Mouse (Mus musculus) layer of hippocampus, postnatal 10 days (tissue): ENCODE data around the gene A030005K14Rik. TPM values are rescaled to one million over a fixed set of nuclear protein-coding genes. Genes with fewer than 3 reads are reported as not detected.

Source experiments
- DNase-seq, 2 experiments: peaks; one replicate each; pipeline ENCODE4 v3.0.0; 2021; ENCODE audit warnings: low spot score in 2 of 2
- total RNA-seq, 2 experiments: library from RNA; stranded (reverse); gene quantifications; 2 replicates each; pipeline ENCODE4 v1.2.3; 2021

The A030005K14Rik gene
- total RNA-seq, 2 experiments from 2014 or later, result not detected

GRCm38 (mm10) chr1:83036892-83037667, 22.1 kb downstream of the A030005K14Rik start:
- DNase-seq, result no peak

GRCm38 (mm10) chr1:83034509-83034908, 24.7 kb downstream of the A030005K14Rik start:
- DNase-seq, result no peak

GRCm38 (mm10) chr1:83032508-83032907, 26.7 kb downstream of the A030005K14Rik start:
- DNase-seq, result no peak

GRCm38 (mm10) chr1:83031950-83032349, 27.2 kb downstream of the A030005K14Rik start:
- no peak for DNase-seq

- no peak for DNase-seq
These were observed 42.6 kb downstream of the A030005K14Rik start for GRCm38 (mm10) chr1:83016556-83016955.

GRCm38 (mm10) chr1:83015329-83015879, 43.8 kb downstream of the A030005K14Rik start:
- no peak for DNase-seq

- DNase-seq, result no peak
These were observed 44.7 kb downstream of the A030005K14Rik start for GRCm38 (mm10) chr1:83014477-83014876.

Other genes with a start within 250 kb of the A030005K14Rik start
- gene Agfg1, start 219.9 kb downstream of the A030005K14Rik start, total RNA-seq, result 10 to 100 TPM; 80.2 to 85.8 TPM
- 1 to 10 TPM in 1 of 2 experiments, under 1 TPM in 1; 0.58 to 1.1 TPM for gene A030005L19Rik, start 146.1 kb downstream of the A030005K14Rik start, total RNA-seq
- not detected for gene A030014E15Rik, start 134.5 kb downstream of the A030005K14Rik start, total RNA-seq
- gene Gm6217, start 128.0 kb downstream of the A030005K14Rik start, total RNA-seq, result not detected
- gene A030003K21Rik, start 116.0 kb downstream of the A030005K14Rik start, total RNA-seq, result not detected
- gene Gm7544, start 103.4 kb downstream of the A030005K14Rik start, total RNA-seq, result not detected
- gene Gm47955, start 99.1 kb downstream of the A030005K14Rik start, total RNA-seq, result not detected
- not detected for gene Gm47959, start 58.8 kb downstream of the A030005K14Rik start, total RNA-seq
- gene Slc19a3, start 20.9 kb downstream of the A030005K14Rik start, total RNA-seq, result 1 to 10 TPM; 1.2 to 2.0 TPM
- not detected for gene Krtap28-10, start 16.9 kb downstream of the A030005K14Rik start, total RNA-seq
- not detected for gene Gm47969, start 14.4 kb downstream of the A030005K14Rik start, total RNA-seq
- gene Krtap28-13, start 1.6 kb upstream of the A030005K14Rik start, total RNA-seq, result not detected
- not detected for gene Ccl20, start 57.4 kb upstream of the A030005K14Rik start, total RNA-seq
- gene Daw1, start 100.4 kb upstream of the A030005K14Rik start, total RNA-seq, result 1 to 10 TPM; 1.2 to 2.2 TPM